Mouse (Mus musculus) hindbrain, embryonic 12.5 days (tissue): ENCODE data around the gene Suco. TPM values are rescaled to one million over a fixed set of nuclear protein-coding genes. Genes with fewer than 3 reads are reported as not detected.

Experiments
- ATAC-seq: fragments of 200-750 bp; cut with Nextera tagmentation; 2 replicates; pipeline ENCODE4 v1.8.0; 2017; ENCODE audit warnings: moderate TSS enrichment; ENCODE audit not compliant: low FRiP score
- H3K27ac ChIP-seq: fragments of 300-500 bp; sonication (generic); 2 replicates; pipeline ENCODE4 v1.5.1; 2016; ENCODE audit warnings: mild to moderate bottlenecking
- H3K27me3 ChIP-seq: fragments of 300-500 bp; sonication (generic); 2 replicates; pipeline ENCODE4 v1.6.1; 2016; ENCODE audit warnings: mild to moderate bottlenecking
- H3K36me3 ChIP-seq: fragments of 300-500 bp; sonication (generic); 2 replicates; pipeline ENCODE4 v1.6.1; 2016; ENCODE audit warnings: mild to moderate bottlenecking
- H3K4me1 ChIP-seq: fragments of 300-500 bp; sonication (generic); 2 replicates; pipeline ENCODE4 v1.6.1; 2016
- H3K4me2 ChIP-seq: fragments of 300-500 bp; sonication (generic); replicated peaks from 2 replicates; pipeline ENCODE4 v1.6.1; 2016; ENCODE audit warnings: mild to moderate bottlenecking
- H3K4me3 ChIP-seq: fragments of 300-500 bp; sonication (generic); 2 replicates; pipeline ENCODE4 v1.5.1; 2016; ENCODE audit warnings: mild to moderate bottlenecking
- H3K9ac ChIP-seq: fragments of 300-500 bp; sonication (generic); 2 replicates; pipeline ENCODE4 v1.6.1; 2016; ENCODE audit warnings: mild to moderate bottlenecking, moderate library complexity
- H3K9me3 ChIP-seq: fragments of 300-500 bp; sonication (generic); replicated peaks from 2 replicates; pipeline ENCODE4 v1.6.1; 2016; ENCODE audit warnings: mild to moderate bottlenecking
- WGBS: fragments of 180-500 bp; shearing (Covaris S2); methylation state at CpG from one replicate; pipeline ENCODE4 v1.1.7; 2016; 5-methylcytosine and 5-hydroxymethylcytosine counted together
- polyA plus RNA-seq: library from polyadenylated mRNA; unstranded; fragments of >200 nt; fragmentation: Nextera tagmentation; extraction: Ambion mirVana; gene quantifications from 2 replicates; pipeline ENCODE4 v1.2.1, GENCODE M21; 2016

The Suco gene
- 39.4 and 44.2 TPM in 2 replicates for polyA plus RNA-seq

DNA sequence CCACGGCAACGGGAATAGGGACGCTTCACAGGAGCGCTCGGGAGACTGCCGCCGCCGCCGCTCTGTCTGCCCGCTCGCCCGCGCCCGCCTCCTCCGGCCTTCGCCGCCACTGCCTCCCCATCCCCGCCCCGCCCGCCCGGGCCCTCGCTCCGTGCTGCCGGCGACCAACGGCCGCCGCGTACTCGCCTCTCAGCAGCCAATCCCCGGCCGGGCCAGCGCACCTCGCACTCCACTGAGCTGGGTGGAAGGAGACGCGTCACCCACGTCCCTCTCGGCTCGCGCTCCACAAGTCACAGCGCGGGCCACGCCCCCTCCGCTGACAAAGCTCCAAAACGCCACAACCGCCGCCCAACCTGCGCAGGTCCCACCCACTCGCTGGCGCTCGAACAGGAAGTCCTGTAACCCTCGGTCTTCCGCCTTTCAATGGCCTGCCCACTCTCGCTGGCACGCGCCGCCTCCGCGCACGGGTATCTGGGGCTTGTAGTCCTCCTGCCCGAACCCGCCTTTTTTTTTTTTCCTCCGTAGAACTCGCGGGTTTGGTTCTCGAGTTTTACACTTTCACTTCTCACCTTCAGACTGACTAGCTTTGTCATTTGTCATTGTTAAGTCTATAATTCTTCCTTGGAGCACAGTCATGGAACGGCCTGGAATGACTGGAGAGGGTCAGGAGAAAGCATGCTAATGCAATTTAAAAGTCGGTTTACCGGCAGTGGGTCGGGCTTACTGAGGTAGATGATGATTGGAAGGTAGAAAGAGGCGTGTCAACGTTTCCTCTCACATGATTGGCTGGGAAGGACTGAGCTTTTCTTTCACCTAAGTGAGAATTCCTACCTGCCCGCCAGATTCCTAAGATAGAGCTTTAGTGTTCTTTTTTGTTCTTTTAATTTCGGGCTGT lies at the start of gene Suco:
TSS of gene Suco (minus strand) at position 130 of the 895 bp plus-strand sequence.
- WGBS = under 1% methylated on average over 48 of the region's 74 CpGs
- peak; percentile 99 for ATAC-seq

GRCm38 (mm10) chr1:161925281-161925805 lies 48.9 kb upstream of the Suco start:
- no peaks in the 10 kb centered on the region for H3K9me3 ChIP-seq
- H3K4me3 ChIP-seq = no peak overlapping the region
- no peaks in the 10 kb centered on the region for H3K27me3 ChIP-seq
- 84% methylated on average over 13 of the region's 13 CpGs for WGBS
- no peak for ATAC-seq
- H3K36me3 ChIP-seq = no peaks in the 10 kb centered on the region
- H3K4me2 ChIP-seq = no peak overlapping the region
- H3K9ac ChIP-seq = no peak overlapping the region
- H3K4me1 ChIP-seq = no peaks in the 10 kb centered on the region
- H3K27ac ChIP-seq = no peak overlapping the region

More for the DNA sequence above, at the start of gene Suco:
- H3K9me3 ChIP-seq = no peaks in the 10 kb centered on the region
- no peaks in the 10 kb centered on the region for H3K27me3 ChIP-seq
- no peaks in the 10 kb centered on the region for H3K36me3 ChIP-seq
- peak within 1 kb of the TSS; percentile 97 for H3K27ac ChIP-seq
- H3K4me2 ChIP-seq = peak within 1 kb of the TSS; percentile 76
- H3K4me1 ChIP-seq = peaks cover 25% of the 10 kb centered on the region
- peak within 1 kb of the TSS; percentile 93 for H3K9ac ChIP-seq
- peak within 1 kb of the TSS; percentile 73 for H3K4me3 ChIP-seq

- no peak overlapping the region for H3K9ac ChIP-seq
- H3K4me2 ChIP-seq = no peak overlapping the region
- no peak overlapping the region for H3K4me3 ChIP-seq
- H3K27ac ChIP-seq = no peak overlapping the region
- no peak for ATAC-seq
- no peaks in the 10 kb centered on the region for H3K4me1 ChIP-seq
- H3K36me3 ChIP-seq = no peaks in the 10 kb centered on the region
- H3K27me3 ChIP-seq = no peaks in the 10 kb centered on the region
- H3K9me3 ChIP-seq = no peaks in the 10 kb centered on the region
- WGBS = 73% methylated on average over 3 of the region's 3 CpGs
Measured at GRCm38 (mm10) chr1:161924321-161924720, 47.8 kb upstream of the Suco start.

DNA sequence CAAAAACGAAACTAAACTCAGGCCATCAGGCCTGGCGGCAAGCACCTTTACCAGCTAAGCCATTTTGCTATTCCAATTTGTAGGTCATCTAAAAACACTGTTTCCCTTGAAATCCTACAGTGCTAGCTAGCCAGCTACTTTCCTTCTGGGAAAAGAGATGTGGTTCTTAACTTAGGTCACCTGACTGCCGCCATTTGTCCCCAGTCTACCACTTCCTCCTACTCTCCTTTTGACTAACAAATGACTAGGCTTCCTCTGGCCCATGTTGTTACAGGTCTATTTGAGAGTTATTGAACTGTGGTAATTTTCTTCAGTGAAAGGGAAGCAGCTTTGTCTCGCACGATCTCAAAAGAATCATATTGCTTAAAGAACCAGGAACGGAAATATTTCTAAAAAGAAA lies 45.4 kb upstream of the Suco start:
- ATAC-seq = no peak
- Histone ChIP-seq H3K4me3 (no peak overlapping the region), H3K36me3 (no peaks in the 10 kb centered on the region), H3K27ac (no peak overlapping the region), H3K9ac (no peak overlapping the region), H3K4me1 (peaks cover 5% of the 10 kb centered on the region; the same call in 1 of the 2 replicates), H3K9me3 (no peaks in the 10 kb centered on the region), H3K27me3 (no peaks in the 10 kb centered on the region), H3K4me2 (no peak overlapping the region)
- 75% methylated on average over 6 of the region's 6 CpGs for WGBS

- H3K27ac ChIP-seq = no peak overlapping the region
- H3K27me3 ChIP-seq = no peaks in the 10 kb centered on the region
- H3K9ac ChIP-seq = no peak overlapping the region
- no peaks in the 10 kb centered on the region for H3K36me3 ChIP-seq
- 82% methylated on average over 9 of the region's 9 CpGs for WGBS
- H3K9me3 ChIP-seq = no peaks in the 10 kb centered on the region
- H3K4me3 ChIP-seq = no peak overlapping the region
- peaks cover 5% of the 10 kb centered on the region; the same call in 1 of the 2 replicates for H3K4me1 ChIP-seq
- H3K4me2 ChIP-seq = no peak overlapping the region
- ATAC-seq = no peak
Measured at GRCm38 (mm10) chr1:161920475-161921454, 44.3 kb upstream of the Suco start.

- WGBS = 88% methylated on average over 2 of the region's 2 CpGs
- H3K4me1 ChIP-seq = peaks cover 5% of the 10 kb centered on the region; the same call in 1 of the 2 replicates
- no peak for ATAC-seq
Measured at GRCm38 (mm10) chr1:161919594-161919993, 43.1 kb upstream of the Suco start.

DNA sequence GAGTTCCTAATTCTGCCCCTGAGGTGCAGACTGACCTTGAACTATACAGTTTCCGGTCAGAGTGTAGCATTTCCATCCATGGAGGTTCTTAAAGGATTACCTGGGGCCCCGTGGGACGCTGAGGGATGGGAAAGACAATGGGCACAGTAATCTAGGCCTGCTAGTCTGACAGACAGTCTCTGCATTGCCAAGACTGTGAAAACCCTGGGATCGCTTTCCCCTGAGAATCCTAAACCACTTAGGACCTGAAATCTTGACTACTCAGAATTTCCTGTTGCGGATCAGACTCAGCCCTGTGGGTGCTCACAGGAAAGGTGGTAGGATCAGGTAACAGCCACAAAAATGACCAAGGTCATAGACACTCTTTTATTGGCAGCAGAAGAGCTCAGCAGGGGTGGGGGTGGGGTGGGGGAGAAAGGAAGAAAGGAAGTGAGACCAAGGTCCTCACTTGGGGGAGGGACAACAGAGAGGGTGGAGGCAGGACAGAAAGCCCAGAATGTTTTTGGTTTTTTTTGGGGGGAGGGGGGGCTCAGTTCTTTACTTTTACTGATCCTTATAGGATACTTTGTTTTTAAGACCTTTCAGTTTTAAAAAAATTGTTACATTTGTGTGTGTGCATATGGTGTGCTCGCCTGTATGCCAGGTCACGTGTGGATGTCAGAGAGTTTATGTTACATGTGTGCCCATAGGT lies 42.3 kb upstream of the Suco start:
- no peak overlapping the region for H3K9ac ChIP-seq
- no peak overlapping the region for H3K4me3 ChIP-seq
- no peak overlapping the region for H3K4me2 ChIP-seq
- no peak for ATAC-seq
- no peaks in the 10 kb centered on the region for H3K36me3 ChIP-seq
- peak overlapping the region; percentile 40; the same call in 1 of the 2 replicates for H3K27ac ChIP-seq
- peaks cover 5% of the 10 kb centered on the region; the same call in 1 of the 2 replicates for H3K4me1 ChIP-seq
- H3K9me3 ChIP-seq = no peaks in the 10 kb centered on the region
- 54% methylated on average over 7 of the region's 7 CpGs for WGBS
- H3K27me3 ChIP-seq = no peaks in the 10 kb centered on the region

More at GRCm38 (mm10) chr1:161919594-161919993, 43.1 kb upstream of the Suco start:
- H3K4me3 ChIP-seq = no peak overlapping the region
- H3K4me2 ChIP-seq = no peak overlapping the region
- H3K9ac ChIP-seq = no peak overlapping the region
- H3K9me3 ChIP-seq = no peaks in the 10 kb centered on the region
- H3K27ac ChIP-seq = no peak overlapping the region
- no peaks in the 10 kb centered on the region for H3K36me3 ChIP-seq
- H3K27me3 ChIP-seq = no peaks in the 10 kb centered on the region

- Histone ChIP-seq H3K9me3 (no peaks in the 10 kb centered on the region), H3K4me1 (peaks cover 5% of the 10 kb centered on the region; the same call in 1 of the 2 replicates), H3K36me3 (no peaks in the 10 kb centered on the region), H3K9ac (no peak overlapping the region), H3K27ac (no peak overlapping the region), H3K4me3 (no peak overlapping the region), H3K27me3 (no peaks in the 10 kb centered on the region), H3K4me2 (no peak overlapping the region)
- no peak for ATAC-seq
- WGBS = 83% methylated on average over 3 of the region's 3 CpGs
Measured at GRCm38 (mm10) chr1:161917940-161918484, 41.5 kb upstream of the Suco start.

GRCm38 (mm10) chr1:161916036-161916435 lies 39.6 kb upstream of the Suco start:
- no peak overlapping the region for H3K4me3 ChIP-seq
- ATAC-seq = no peak
- H3K9ac ChIP-seq = no peak overlapping the region
- no peak overlapping the region for H3K27ac ChIP-seq
- no peaks in the 10 kb centered on the region for H3K36me3 ChIP-seq
- 54% methylated on average over 3 of the region's 3 CpGs for WGBS
- no peaks in the 10 kb centered on the region for H3K27me3 ChIP-seq
- no peaks in the 10 kb centered on the region for H3K9me3 ChIP-seq
- peaks cover 5% of the 10 kb centered on the region; the same call in 1 of the 2 replicates for H3K4me1 ChIP-seq
- H3K4me2 ChIP-seq = no peak overlapping the region

DNA sequence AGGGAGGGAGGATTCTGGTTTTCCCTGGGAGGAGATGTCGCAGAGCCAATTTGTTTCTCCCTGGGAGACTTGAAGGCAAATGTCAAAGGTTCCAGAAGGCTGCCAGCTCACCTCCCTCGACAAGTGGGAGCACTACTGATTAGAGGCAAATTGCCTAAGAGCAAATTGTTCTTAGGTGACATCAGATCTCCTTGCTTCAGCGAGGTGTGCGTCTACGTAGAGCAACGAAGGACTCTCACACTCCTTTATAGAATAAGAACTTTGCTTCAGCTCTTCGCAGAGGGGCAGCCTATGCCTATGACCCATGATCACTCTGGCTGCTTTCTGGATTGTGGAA lies 37.1 kb upstream of the Suco start:
- Histone ChIP-seq H3K9ac (no peak overlapping the region), H3K9me3 (no peaks in the 10 kb centered on the region), H3K27ac (no peak overlapping the region), H3K4me3 (no peak overlapping the region), H3K27me3 (no peaks in the 10 kb centered on the region), H3K36me3 (no peaks in the 10 kb centered on the region), H3K4me1 (peaks cover 2% of the 10 kb centered on the region; the same call in 1 of the 2 replicates), H3K4me2 (no peak overlapping the region)
- no peak for ATAC-seq
- WGBS = 76% methylated on average over 7 of the region's 7 CpGs

DNA sequence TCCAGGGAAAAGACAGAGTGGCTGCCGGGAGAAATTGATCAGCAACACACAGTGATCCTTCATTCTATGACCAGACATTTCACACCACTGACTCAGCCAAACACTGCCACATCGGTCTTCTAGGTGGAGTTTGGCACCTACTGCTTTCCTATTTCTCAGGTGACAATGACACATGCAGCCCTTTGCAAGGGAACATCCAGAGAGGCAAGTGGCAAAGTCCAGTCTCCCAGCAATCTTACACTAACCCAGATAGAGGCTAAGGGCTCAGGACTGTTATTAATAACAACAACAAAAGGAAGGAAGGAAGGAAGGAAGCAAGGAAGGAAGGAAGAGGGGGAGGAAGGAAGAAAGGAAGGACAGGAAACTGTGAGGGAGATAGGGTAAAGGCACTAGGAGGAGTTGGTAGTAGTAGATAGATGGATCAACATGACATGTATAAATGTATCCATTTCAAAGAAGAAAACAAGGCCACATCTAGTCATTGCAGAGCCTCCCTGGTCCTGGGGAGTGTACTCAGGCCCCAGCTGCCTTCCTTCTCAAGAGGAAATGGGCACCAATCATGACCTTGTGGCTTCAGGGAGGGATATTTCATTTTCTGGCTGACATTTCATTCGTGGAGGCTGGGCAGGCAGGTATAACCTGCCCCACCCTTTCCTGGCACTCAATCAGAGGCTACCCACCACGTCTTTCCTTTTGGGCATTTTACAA lies 36.6 kb upstream of the Suco start:
- H3K9me3 ChIP-seq = no peaks in the 10 kb centered on the region
- ATAC-seq = no peak
- H3K4me3 ChIP-seq = no peak overlapping the region
- no peak overlapping the region for H3K27ac ChIP-seq
- 65% methylated on average over 4 of the region's 4 CpGs for WGBS
- no peaks in the 10 kb centered on the region for H3K36me3 ChIP-seq
- H3K27me3 ChIP-seq = no peaks in the 10 kb centered on the region
- H3K4me2 ChIP-seq = no peak overlapping the region
- no peaks in the 10 kb centered on the region for H3K4me1 ChIP-seq
- no peak overlapping the region for H3K9ac ChIP-seq
